Mouse (Mus musculus): ENCODE measurements at regions not wholly inside any gene's neighbourhood (a gene's known extent, or its start where the extent isn't known, plus 50 kb on each side); places are given as distances from the start of the nearest gene placed in this dataset.
"Not testable (repeated sequence)": the region's sequence is repeated elsewhere in the genome, so short reads cannot be mapped to it uniquely, and the experiment has no call there.

GRCm38 (mm10) chr12:77088452-77088851 is 126.5 kb upstream of the Max start:
- no peak for DNase-seq (ENCODE audit: low read depth)

- not testable (repeated sequence) for DNase-seq (ENCODE audit: low read depth)
These were observed 124.9 kb upstream of the Max start for GRCm38 (mm10) chr12:77086931-77087330.

GRCm38 (mm10) chr12:77085894-77086293 is 123.9 kb upstream of the Max start:
- DNase-seq (ENCODE audit: low read depth) = no peak

- DNase-seq (ENCODE audit: low read depth) = peak; percentile 47
These were observed 123.2 kb upstream of the Max start for GRCm38 (mm10) chr12:77085244-77085643.

GRCm38 (mm10) chr12:77084744-77085143 is 122.7 kb upstream of the Max start:
- no peak for DNase-seq (ENCODE audit: low read depth)

- no peak for DNase-seq (ENCODE audit: low read depth)
These were observed 122.3 kb upstream of the Max start for GRCm38 (mm10) chr12:77084343-77084742.

- DNase-seq (ENCODE audit: low read depth) = no peak
These were observed 121.8 kb upstream of the Max start for GRCm38 (mm10) chr12:77083760-77084159.

GRCm38 (mm10) chr12:77081774-77082173 is 119.8 kb upstream of the Max start:
- DNase-seq (ENCODE audit: low read depth) = no peak

- DNase-seq (ENCODE audit: low read depth) = no peak
These were observed 117.5 kb upstream of the Max start for GRCm38 (mm10) chr12:77079481-77079880.

GRCm38 (mm10) chr12:77076678-77077077 is 114.7 kb upstream of the Max start:
- DNase-seq (ENCODE audit: low read depth) = no peak

- DNase-seq (ENCODE audit: low read depth) = no peak
These were observed 112.6 kb upstream of the Max start for GRCm38 (mm10) chr12:77074602-77075001.

- DNase-seq (ENCODE audit: low read depth) = no peak
These were observed 109.7 kb upstream of the Max start for GRCm38 (mm10) chr12:77071700-77072099.

GRCm38 (mm10) chr12:77067938-77068337 is 105.9 kb upstream of the Max start:
- DNase-seq (ENCODE audit: low read depth) = no peak

GRCm38 (mm10) chr12:77067115-77067514 is 105.1 kb upstream of the Max start:
- DNase-seq (ENCODE audit: low read depth) = no peak

- DNase-seq (ENCODE audit: low read depth) = no peak
These were observed 103.9 kb upstream of the Max start for GRCm38 (mm10) chr12:77065645-77066512.

GRCm38 (mm10) chr12:77064048-77064447 is 102.0 kb upstream of the Max start:
- no peak for DNase-seq (ENCODE audit: low read depth)

GRCm38 (mm10) chr12:77061562-77061847 is 99.5 kb upstream of the Max start:
- no peak for DNase-seq (ENCODE audit: low read depth)

GRCm38 (mm10) chr12:77060766-77061561 is 99.0 kb upstream of the Max start:
- no peak for DNase-seq (ENCODE audit: low read depth)

GRCm38 (mm10) chr12:77060060-77060695 is 98.2 kb upstream of the Max start:
- no peak for DNase-seq (ENCODE audit: low read depth)

- DNase-seq (ENCODE audit: low read depth) = no peak
These were observed 97.7 kb upstream of the Max start for GRCm38 (mm10) chr12:77059679-77060059.

- no peak for DNase-seq (ENCODE audit: low read depth)
These were observed 96.7 kb upstream of the Max start for GRCm38 (mm10) chr12:77058596-77059190.

- DNase-seq (ENCODE audit: low read depth) = no peak
These were observed 94.9 kb upstream of the Max start for GRCm38 (mm10) chr12:77056748-77057370.

Data from c-Kit-positive CD71-negative TER-119-negative erythroid progenitor cells, embryonic 14.5 days (primary cell).